Mouse (Mus musculus) left cerebral cortex, adult 2 months (tissue): ENCODE results near the gene Zfp3. TPM values are rescaled to one million over a fixed set of nuclear protein-coding genes. Genes with fewer than 3 reads are reported as not detected.

Source experiments
- DNase-seq, 2 experiments: peaks; one replicate each; pipeline ENCODE4 v3.0.0; 2021 to 2022; ENCODE audit warnings: low spot score in 2 of 2, mixed read lengths in 1 of 2; ENCODE audit errors: extremely low spot score in 1 of 2
- H3K27ac ChIP-seq: fragments of 200-600 bp; 2 replicates; pipeline ENCODE4 v1.8.1; 2022
- H3K4me3 ChIP-seq: fragments of 200-600 bp; 2 replicates; pipeline ENCODE4 v1.8.1; 2022
- CTCF ChIP-seq: fragments of 200-600 bp; IDR thresholded peaks from 2 replicates; pipeline ENCODE4 v1.8.1; 2022; ENCODE audit warnings: antibody characterized with exemption, mild to moderate bottlenecking, moderate library complexity
- intact Hi-C: fragments of 180-260 bp; cut with DNase I; formaldehyde crosslinking; loops from one replicate; pipeline ENCODE4 v1.15.1; 2025
- long read RNA-seq, 2 experiments: library from polyadenylated mRNA; stranded (forward); transcript quantifications; one replicate each; pipeline ENCODE4 v2.0.0; 2021; ENCODE audit warnings: borderline mapping rate in 2 of 2
- total RNA-seq, 2 experiments: library from RNA; stranded (reverse); gene quantifications; 2 replicates each; pipeline ENCODE4 v1.2.3; 2021

The Zfp3 gene
- 10 to 100 TPM; 18.2 to 19.5 TPM for total RNA-seq
- long read RNA-seq, experiment 1, transcript Zfp3-201 (2 exons, 2,061 nt), result major isoform, 25 of 29 reads
- long read RNA-seq, experiment 1, partial matches to known transcripts, result 0 of 29 reads
- long read RNA-seq, experiment 1, other reads (novel, unspliced or antisense), result 4 of 29 reads
- long read RNA-seq, experiment 2, transcript Zfp3-201 (2 exons, 2,061 nt), result major isoform, 17 of 17 reads
- long read RNA-seq, experiment 2, partial matches to known transcripts, result 0 of 17 reads
- long read RNA-seq, experiment 2, other reads (novel, unspliced or antisense), result 0 of 17 reads

DNA sequence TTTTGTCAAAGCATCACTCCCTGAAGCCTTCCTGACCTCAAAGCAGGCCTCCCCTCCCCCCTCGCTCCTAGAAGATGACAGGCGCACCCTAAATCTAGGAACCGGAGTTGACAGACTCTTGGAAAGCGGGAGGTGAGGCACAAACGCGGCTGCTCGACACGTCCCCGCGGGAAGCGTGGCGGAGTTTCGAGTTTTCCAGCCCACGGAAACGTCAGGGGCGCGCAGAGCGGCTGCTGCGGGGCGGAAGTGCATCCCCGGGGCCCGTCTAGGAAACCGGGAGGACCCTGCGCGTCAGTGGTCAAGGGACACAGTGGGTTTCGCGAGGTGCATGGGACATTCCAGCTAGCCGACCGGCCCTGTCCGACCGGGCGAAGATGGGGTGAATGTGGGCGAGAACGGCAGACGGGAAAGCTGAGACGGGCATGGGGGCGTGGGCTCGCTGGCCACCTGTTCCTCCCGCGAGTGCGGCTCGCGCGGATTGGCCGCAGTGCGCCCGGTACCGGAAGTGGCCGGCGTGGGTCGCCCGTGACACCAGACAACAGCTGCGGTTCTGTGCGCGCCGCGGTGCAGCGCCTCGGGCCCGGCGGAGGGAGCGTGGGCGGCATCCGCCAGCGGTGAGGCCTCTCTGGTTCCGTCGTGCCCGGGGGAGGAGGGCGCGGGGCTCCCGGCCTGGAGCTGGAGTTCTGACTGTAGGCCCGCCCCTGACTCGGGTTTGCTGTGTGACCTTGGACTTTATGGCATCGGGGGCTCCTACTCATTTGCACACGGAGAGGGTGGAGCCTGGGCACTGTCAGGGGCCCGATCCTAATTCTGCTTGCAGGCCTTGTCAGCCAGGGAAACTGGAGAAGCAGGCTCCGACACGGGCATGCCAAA lies at the start of gene Zfp3:
Zfp3 (plus strand) TSS at position 274 of the 873 bp plus-strand sequence.
- no peak for TF ChIP-seq CTCF
- peak within 1 kb of the TSS; percentile 72 for H3K4me3 ChIP-seq
- intact Hi-C loops, result loop anchor here (5.0 kb wide), 1 partner anchor 352 kb away; the partner anchor contains the start of gene Pelp1
- peak within 1 kb of the TSS; percentile 93 for H3K27ac ChIP-seq
- DNase-seq, result peak; percentile 84 to 87

DNA sequence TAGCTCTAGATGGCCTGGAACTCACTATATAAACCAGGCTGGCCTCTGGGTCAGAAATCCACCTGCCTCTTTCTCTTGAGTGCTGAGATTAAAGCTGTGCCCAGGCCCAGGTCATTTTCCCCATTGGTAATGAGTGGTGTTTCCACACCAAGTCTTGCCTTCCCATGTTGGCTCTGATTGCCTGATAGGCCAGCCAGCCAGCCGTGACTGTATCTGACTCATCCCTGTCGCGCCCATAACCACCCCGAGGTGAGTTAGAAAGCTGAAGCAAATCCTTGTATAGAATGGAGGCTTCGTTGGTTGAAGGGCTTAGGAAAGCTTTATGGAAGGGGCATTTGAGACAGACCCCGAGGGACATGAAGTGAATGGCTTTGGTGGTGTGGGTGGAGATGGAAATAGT lies 48.2 kb upstream of the Zfp3 start:
- intact Hi-C loops, result no loop called here
- no peak overlapping the region for H3K27ac ChIP-seq
- no peak for TF ChIP-seq CTCF
- H3K4me3 ChIP-seq, result no peak overlapping the region
- DNase-seq, result no peak

DNA sequence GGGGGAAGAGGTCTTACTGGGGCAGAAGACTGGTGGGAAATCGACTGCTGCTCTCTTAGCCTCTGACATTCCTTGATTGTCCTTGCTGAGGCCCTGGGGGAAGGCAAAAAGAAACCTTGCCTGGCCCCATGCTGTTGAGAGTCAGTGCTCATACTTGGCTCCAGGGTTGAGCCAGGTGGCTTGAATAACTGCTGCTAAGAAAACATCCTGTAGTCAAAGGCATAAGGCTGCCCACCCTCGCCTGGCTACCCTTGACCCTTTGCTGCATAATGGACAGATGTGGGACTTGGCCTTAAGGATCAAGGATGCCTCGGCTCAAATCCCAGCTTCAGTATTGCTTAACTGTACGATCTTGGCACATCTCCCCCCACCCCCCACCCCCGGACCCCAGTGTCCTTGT lies 45.5 kb upstream of the Zfp3 start:
- H3K27ac ChIP-seq, result no peak overlapping the region
- no peak for DNase-seq
- TF ChIP-seq CTCF, result no peak
- intact Hi-C loops, result no loop called here
- H3K4me3 ChIP-seq, result no peak overlapping the region

DNA sequence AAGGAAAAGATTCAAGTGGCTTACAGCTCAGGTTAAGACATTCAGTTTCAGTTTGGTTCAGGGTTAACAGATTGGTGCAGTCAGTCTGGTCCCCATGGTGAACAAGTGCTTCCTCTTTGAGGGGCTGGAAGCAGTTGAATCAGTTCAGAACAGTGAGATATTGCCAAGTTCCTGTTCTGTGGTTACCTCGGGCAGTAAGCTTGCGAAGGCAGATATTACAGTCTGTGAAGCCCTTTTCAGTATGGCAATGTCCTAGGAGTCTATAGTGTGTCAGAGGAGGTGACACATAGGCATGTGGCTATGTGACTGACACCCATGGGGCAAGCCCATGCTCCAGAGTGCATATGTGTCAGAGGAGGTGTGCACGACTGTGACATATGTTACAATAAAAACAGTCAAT lies 43.4 kb upstream of the Zfp3 start:
- TF ChIP-seq CTCF, result no peak
- intact Hi-C loops, result no loop called here
- DNase-seq, result no peak
- Histone ChIP-seq H3K4me3 (no peak overlapping the region), H3K27ac (no peak overlapping the region)

DNA sequence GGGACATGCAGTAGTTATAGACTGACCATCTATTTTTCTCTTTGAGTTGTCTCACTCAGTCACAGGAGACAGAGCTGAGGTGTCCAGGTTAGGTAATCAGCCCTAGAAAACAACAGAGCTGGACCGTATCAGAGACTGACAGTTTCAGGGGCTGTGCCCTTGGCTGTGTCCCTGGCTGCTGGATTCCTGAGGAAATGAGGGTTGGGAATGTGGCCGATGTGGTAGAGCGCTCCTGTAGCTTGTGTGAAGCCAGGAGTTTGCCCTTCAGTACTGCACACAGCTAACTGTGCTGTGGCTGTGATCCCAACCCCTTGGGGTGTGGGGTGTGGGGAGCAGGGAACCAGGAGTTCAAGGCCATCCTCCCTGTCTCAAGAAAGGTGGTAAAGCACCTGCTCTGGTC lies 42.9 kb upstream of the Zfp3 start:
- Histone ChIP-seq H3K4me3 (no peak overlapping the region), H3K27ac (no peak overlapping the region)
- TF ChIP-seq CTCF, result no peak
- intact Hi-C loops, result no loop called here
- no peak for DNase-seq

DNA sequence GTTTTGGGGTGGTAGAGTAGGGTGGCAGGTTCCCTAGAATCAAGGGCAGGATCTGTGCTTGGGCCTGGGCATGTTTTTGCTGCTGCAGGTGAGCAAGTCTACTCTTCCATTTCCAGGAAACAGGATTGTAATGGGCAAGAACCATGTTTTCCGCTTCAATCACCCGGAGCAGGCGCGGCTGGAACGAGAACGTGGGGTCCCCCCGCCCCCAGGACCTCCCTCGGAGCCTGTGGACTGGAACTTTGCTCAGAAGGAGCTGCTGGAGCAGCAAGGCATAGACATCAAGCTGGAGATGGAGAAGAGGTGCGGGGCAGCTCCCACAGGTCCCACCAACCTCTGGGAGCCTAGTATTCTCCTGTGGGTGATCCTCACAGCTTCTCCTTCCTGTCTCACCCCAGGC lies 39.3 kb upstream of the Zfp3 start:
- no peak for TF ChIP-seq CTCF
- intact Hi-C loops, result no loop called here
- DNase-seq, result no peak
- Histone ChIP-seq H3K27ac (no peak overlapping the region), H3K4me3 (no peak overlapping the region)

DNA sequence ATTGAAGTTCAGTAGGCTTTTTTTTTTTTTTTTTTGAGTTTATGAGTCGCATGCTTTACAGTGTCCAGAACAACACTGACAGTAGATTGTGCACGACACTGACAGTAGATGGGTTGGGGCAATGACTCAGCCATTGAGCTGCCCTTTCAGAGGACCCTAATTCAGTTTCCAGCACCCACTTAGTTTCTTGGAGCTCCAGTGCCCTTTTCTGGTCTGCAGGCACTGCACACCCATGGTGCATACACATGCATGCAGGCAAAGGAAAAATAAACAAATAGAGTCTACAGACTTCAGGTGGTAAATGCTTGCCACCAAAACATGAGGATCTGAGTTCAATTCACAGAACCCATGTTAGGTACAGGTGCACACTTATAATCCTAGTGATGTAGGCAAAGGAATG lies 37.4 kb upstream of the Zfp3 start:
- H3K4me3 ChIP-seq, result no peak overlapping the region
- intact Hi-C loops, result no loop called here
- no peak for DNase-seq
- no peak for TF ChIP-seq CTCF
- no peak overlapping the region for H3K27ac ChIP-seq

DNA sequence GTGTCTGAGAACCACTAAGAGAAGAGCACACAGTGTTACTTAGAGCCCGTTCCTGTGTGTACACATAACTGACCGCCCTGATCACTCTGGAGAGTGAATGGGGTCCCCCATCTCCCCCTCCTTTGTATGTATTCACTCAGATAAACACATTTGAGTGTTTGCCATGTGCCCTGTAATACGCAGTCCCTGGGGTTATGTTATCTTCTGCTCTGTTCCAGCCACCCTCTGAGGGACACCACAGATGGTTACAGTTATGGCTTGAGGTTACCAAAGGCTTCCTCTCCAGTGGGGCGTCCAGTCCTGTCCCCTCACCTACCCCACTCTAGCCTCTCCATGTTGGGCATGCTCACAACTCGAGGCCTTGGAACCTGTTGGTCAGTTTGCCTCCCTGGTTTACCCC lies 36.6 kb upstream of the Zfp3 start:
- H3K27ac ChIP-seq, result no peak overlapping the region
- no peak for DNase-seq
- TF ChIP-seq CTCF, result no peak
- intact Hi-C loops, result no loop called here
- no peak overlapping the region for H3K4me3 ChIP-seq

DNA sequence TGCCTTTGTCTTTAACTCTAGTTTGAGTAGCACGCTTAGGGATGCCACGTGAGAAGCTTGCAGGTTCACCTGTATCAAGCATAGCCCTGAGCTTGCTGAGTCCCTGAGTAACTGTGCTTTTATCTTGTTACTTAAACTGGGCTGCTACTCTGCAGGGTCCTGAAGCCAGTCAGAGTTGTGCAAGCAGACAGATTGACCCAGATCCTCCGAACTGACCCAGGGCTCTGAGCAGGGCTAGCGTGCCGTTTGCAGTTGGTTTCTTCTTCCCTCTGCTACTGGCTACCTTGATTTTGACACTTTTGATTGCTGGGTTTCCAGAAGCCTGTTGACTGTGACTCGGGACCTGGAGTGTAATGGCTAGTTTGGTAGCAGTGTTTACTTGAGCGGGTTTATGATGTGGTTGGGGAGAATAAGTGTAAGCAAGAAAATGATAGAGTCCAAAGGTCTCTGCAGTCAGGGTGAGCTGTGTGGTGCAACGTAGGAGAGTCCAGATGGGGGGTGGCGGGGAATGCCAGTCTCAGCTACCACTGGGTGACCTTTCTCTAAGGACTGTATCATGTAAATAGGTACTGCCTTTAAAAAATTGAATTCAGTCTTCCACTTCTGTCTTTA lies 33.5 kb upstream of the Zfp3 start:
- no peak for TF ChIP-seq CTCF
- DNase-seq, result no peak
- Histone ChIP-seq H3K27ac (peak overlapping the region; percentile 76), H3K4me3 (no peak overlapping the region)
- intact Hi-C loops, result no loop called here

DNA sequence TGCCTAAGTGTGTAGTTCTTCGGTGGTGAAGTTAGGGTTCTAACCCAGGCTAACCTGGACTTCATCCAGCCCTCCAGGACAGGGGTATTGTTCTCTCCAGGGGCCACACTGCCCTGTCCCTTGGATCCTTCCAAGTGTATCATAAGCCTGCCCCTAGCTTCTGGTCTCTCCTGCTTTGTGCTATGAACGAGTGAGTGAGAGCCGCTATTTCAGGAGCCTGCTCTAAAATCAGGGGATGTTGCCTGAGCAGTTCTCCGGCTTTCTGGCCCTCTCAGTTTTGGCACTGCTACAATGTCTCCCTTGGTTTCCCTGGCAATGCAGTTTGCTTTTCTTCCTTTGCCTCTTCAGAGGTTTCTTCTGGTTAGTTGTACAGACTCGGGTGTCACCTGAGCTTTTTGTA lies 32.8 kb upstream of the Zfp3 start:
- peak in 1 of 2 experiments; percentile 35 for DNase-seq
- intact Hi-C loops, result no loop called here
- Histone ChIP-seq H3K4me3 (no peak overlapping the region), H3K27ac (peak overlapping the region; percentile 76)
- no peak for TF ChIP-seq CTCF

DNA sequence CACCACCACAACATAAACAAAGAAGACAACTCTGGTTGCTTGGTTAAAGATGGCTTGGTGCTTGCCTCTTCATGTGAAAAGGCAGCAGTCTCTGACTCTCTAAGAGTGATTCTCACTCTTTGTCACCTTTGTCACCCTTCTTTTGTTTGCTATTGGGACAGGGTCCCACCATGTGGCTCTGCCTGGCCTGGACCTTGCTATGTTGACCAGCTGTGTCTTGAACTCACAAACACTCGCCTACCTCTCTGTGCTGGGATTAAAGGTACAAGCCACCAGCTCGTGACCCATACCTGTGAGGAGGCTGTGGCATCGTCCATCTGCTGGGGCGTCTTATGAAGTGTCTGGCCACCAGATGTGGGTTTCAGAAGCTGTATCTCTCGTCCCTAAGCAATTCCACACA lies 30.8 kb upstream of the Zfp3 start:
- intact Hi-C loops, result no loop called here
- Histone ChIP-seq H3K4me3 (no peak overlapping the region), H3K27ac (no peak overlapping the region)
- no peak for TF ChIP-seq CTCF
- DNase-seq, result no peak

DNA sequence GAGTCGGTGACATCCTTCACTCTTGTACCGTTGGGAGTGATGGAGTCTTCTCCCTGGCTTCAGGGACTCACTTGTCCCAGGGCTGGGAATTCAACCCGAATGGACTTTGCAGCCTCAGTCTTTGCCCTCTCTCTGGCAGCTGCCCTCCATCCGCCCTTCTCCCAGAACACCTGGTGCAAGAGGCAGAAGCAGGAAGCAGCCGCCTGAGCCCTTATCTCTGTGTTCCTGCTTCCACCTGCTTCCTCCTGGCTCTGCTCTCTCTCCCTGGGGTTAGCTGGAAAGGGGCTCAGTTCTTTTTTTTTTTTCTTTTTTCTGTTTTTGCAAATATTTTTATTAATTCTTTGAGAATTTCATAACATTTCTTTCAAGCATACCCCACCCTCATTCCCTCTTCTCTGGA lies 26.3 kb upstream of the Zfp3 start:
- Histone ChIP-seq H3K27ac (no peak overlapping the region), H3K4me3 (no peak overlapping the region)
- no peak for TF ChIP-seq CTCF
- intact Hi-C loops, result no loop called here
- no peak for DNase-seq
